Mouse (Mus musculus) ovary, adult 10 weeks (tissue): ENCODE data around the gene Gm49368. TPM values are rescaled to one million over a fixed set of nuclear protein-coding genes. Genes with fewer than 3 reads are reported as not detected.

Source experiments
- polyA plus RNA-seq: library from polyadenylated mRNA; stranded (reverse); fragments of 350-450 nt; fragmentation: Illumina TruSeq; extraction: RNeasy Lipid Tissue Mini Kit (QIAGEN cat#74804); gene quantifications from one replicate; pipeline ENCODE4 v1.2.3, GENCODE M21; 2014

Gene Gm49368
- polyA plus RNA-seq = not detected

DNA sequence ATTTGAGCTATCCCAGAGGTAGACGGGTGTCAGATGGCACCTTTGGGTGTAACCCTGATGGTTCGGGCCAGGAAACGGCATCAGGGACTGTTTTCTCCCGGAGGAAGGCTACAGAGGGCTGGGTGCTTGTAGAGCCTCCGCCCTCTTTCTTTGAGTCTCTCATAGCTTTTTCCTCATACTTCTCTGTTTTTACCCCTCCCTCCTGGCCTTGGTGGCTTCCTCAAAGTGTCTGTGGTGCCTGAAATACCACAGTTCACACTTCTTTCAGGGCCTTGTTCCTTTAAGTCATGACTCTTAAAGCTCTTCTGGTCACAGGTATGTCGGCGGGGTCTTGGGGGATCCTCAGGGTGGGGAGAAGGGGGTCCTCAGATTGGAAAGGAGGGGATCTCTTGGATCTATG is at the start of gene Gm49368, which contains the start of gene Itgam:
TSS of gene Gm49368 (plus strand) at position 228 of the 400 bp plus-strand sequence.
TSS of gene Itgam (plus strand) at position 185 of the 400 bp plus-strand sequence.

GRCm38 (mm10) chr7:128128741-128129720 is 66.5 kb downstream of the Gm49368 start, which contains the start of gene Itgax:
Itgax (plus strand) TSS chr7:128129547.

DNA sequence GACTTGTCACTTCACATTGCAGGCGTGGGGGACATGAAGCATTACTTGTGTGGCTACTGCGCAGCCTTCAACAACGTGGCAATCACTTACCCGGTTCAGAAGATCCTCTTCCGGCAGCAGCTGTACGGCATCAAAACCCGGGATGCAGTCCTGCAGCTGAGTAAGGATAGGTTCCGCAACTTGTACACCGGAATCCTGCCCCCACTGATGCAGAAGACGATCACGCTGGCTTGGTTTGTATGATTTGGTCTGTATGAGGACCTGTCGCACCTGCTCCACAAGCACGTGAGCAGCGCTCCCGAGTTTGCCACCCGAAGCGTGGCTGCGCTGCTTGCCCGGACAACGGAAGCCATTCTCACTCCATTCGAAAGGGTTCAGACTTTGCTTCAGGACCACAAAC is 91.6 kb downstream of the Gm49368 start, which contains the start of gene Itgad:
TSS of gene Itgad (plus strand) at position 301 of the 400 bp plus-strand sequence.

Other genes starting within 250 kb of the Gm49368 start
- gene Stx4a, start 238.4 kb upstream of the Gm49368 start, polyA plus RNA-seq = 12.8 TPM
- 1.1 TPM for gene Stx1b, start 238.1 kb upstream of the Gm49368 start, polyA plus RNA-seq
- 9.1 TPM for gene Zfp646, start 186.5 kb upstream of the Gm49368 start, polyA plus RNA-seq
- 4.3 TPM for gene Zfp668, start 185.9 kb upstream of the Gm49368 start, polyA plus RNA-seq
- gene Prss53, start 171.7 kb upstream of the Gm49368 start, polyA plus RNA-seq = not detected
- gene Gm21974, start 167.2 kb upstream of the Gm49368 start, polyA plus RNA-seq = not detected
- gene Vkorc1, start 167.1 kb upstream of the Gm49368 start, polyA plus RNA-seq = 68.1 TPM
- gene Bckdk, start 158.6 kb upstream of the Gm49368 start, polyA plus RNA-seq = 3.2 TPM
- 7.5 TPM for gene Kat8, start 150.2 kb upstream of the Gm49368 start, polyA plus RNA-seq
- gene Prss8, start 132.6 kb upstream of the Gm49368 start, polyA plus RNA-seq = not detected
- gene Prss36, start 116.0 kb upstream of the Gm49368 start, polyA plus RNA-seq = not detected
- 903 TPM for gene Fus, start 95.2 kb upstream of the Gm49368 start, polyA plus RNA-seq
- gene Pycard, start 68.8 kb upstream of the Gm49368 start, polyA plus RNA-seq = 5.3 TPM
- not detected for gene Trim72, start 58.7 kb upstream of the Gm49368 start, polyA plus RNA-seq
- 5.8 TPM for gene Itgam, start within 50 bp of the Gm49368 start, polyA plus RNA-seq
- 5.0 TPM for gene Itgax, start 66.9 kb downstream of the Gm49368 start, polyA plus RNA-seq
- not detected for gene Itgad, start 91.7 kb downstream of the Gm49368 start, polyA plus RNA-seq
- gene Cox6a2, start 143.7 kb downstream of the Gm49368 start, polyA plus RNA-seq = not detected
- gene Armc5, start 174.7 kb downstream of the Gm49368 start, polyA plus RNA-seq = 0.26 TPM
- 7.0 TPM for gene 9130023H24Rik, start 175.3 kb downstream of the Gm49368 start, polyA plus RNA-seq
- 18.4 TPM for gene Tgfb1i1, start 184.1 kb downstream of the Gm49368 start, polyA plus RNA-seq
- not detected for gene Slc5a2, start 203.0 kb downstream of the Gm49368 start, polyA plus RNA-seq
- 4.8 TPM for gene BC017158, start 235.5 kb downstream of the Gm49368 start, polyA plus RNA-seq